Mouse (Mus musculus): ENCODE results near the gene Crygs.

- no peak for TF ChIP-seq CTCF (IDR thresholded peaks at IDR 0.05; ENCODE audit: extremely low read depth, insufficient read depth, low read length)
- no peak for TF ChIP-seq POLR2A (IDR thresholded peaks at IDR 0.05; ENCODE audit: extremely low read depth, insufficient read depth, low read length)
These were observed 33.5 kb upstream of the Crygs start for GRCm38 (mm10) chr16:22844834-22845233.

All from cortical plate, adult 2 months (tissue).